Comparison of ENCODE assay signal across 8 mouse cellular contexts in genomic region chr17:62783524-62784273, GRCm38 (mm10).
DNase-seq lines count a peak whose midpoint lies in the region; ATAC-seq and TF ChIP-seq lines count a peak whose summit lies in the region.

No protein-coding gene starts in this region.

- no peaks in the 10 kb centered on the region for H3K27me3 ChIP-seq in CH12.LX (replicated peaks)
- H3K27me3 ChIP-seq in forebrain, embryonic 11.5 days (ENCODE audit: control insufficient read depth, insufficient read depth, low read length), result peaks cover 5% of the 10 kb centered on the region; the same call in 1 of the 2 replicates
- no peaks in the 10 kb centered on the region for H3K27me3 ChIP-seq in heart, embryonic 15.5 days
- no peaks in the 10 kb centered on the region for H3K27me3 ChIP-seq in liver, embryonic 14.5 days (ENCODE audit: control insufficient read depth, insufficient read depth, low read length)
- H3K27me3 ChIP-seq in neural tube, embryonic 15.5 days (replicated peaks), result no peaks in the 10 kb centered on the region

- dilution Hi-C loops in CH12.LX (cut with MboI; ENCODE audit: extremely low pct_ligation_motif_present, extremely low pct_unique_long_range_greater_than_20kb, low sequenced_read_pairs), result no loop called here

- no peak overlapping the region for H3K27ac ChIP-seq in CH12.LX (ENCODE audit: insufficient read depth, low read depth)
- H3K27ac ChIP-seq in forebrain, embryonic 11.5 days (ENCODE audit: low read depth, low read length), result no peak overlapping the region
- H3K27ac ChIP-seq in heart, embryonic 15.5 days, result peak overlapping the region; percentile 60
- no peak overlapping the region for H3K27ac ChIP-seq in liver, embryonic 14.5 days
- no peak overlapping the region for H3K27ac ChIP-seq in neural tube, embryonic 15.5 days (replicated peaks)

- TF ChIP-seq RAD21 in CH12.LX (IDR thresholded peaks at IDR 0.05; ENCODE audit: low read depth, low read length), result peak; percentile 33

- no peak for TF ChIP-seq EP300 in CH12.LX (IDR thresholded peaks at IDR 0.05; ENCODE audit: low read length)
- TF ChIP-seq EP300 in liver, embryonic 14.5 days (IDR thresholded peaks at IDR 0.05; ENCODE audit: low read depth), result no peak

- in situ Hi-C loops in CH12.LX (cut with MboI; ENCODE audit: low pct_ligation_motif_present, low pct_unique_long_range_greater_than_20kb, low sequenced_read_pairs), result no loop called here

- no peak for TF ChIP-seq POLR2A in CH12.LX (IDR thresholded peaks at IDR 0.05; ENCODE audit: low read depth, low read length)

- no peak overlapping the region for H3K4me2 ChIP-seq in CH12.LX (ENCODE audit: insufficient read depth, low read depth, poor library complexity, severe bottlenecking)
- peak overlapping the region; percentile 46 for H3K4me2 ChIP-seq in forebrain, embryonic 11.5 days (ENCODE audit: low read depth, low read length, severe bottlenecking)
- H3K4me2 ChIP-seq in heart, embryonic 15.5 days, result peak overlapping the region; percentile 50
- H3K4me2 ChIP-seq in liver, embryonic 14.5 days (ENCODE audit: low read depth), result peak overlapping the region; percentile 33
- peak overlapping the region; percentile 59 for H3K4me2 ChIP-seq in neural tube, embryonic 15.5 days

- TF ChIP-seq CTCF in CH12.LX (conservative IDR thresholded peaks at IDR 0.05 in 1 of 2, IDR thresholded peaks at IDR 0.05 in 1 of 2; ENCODE audit: low read depth in 2 of 2, low read length in 2 of 2), result peak; percentile 49 to 62
- TF ChIP-seq CTCF in liver, embryonic 14.5 days (IDR thresholded peaks at IDR 0.05; ENCODE audit: low read depth), result peak; percentile 87

- peak; percentile 70 for ATAC-seq in forebrain, embryonic 11.5 days (replicated peaks; ENCODE audit: low FRiP score)
- peak; percentile 47 for ATAC-seq in heart, embryonic 15.5 days (replicated peaks; ENCODE audit: insufficient number of reproducible peaks, insufficient read depth, low FRiP score, low read depth)
- peak; percentile 55; the same call in 1 of the 2 replicates for ATAC-seq in liver, embryonic 14.5 days (ENCODE audit: insufficient read depth)
- peak; percentile 70 for ATAC-seq in neural tube, embryonic 15.5 days (ENCODE audit: low FRiP score)

- no peaks in the 10 kb centered on the region for H3K36me3 ChIP-seq in CH12.LX (replicated peaks in 1 of 2; ENCODE audit: control insufficient read depth in 1 of 2, insufficient read depth in 1 of 2, low read length in 1 of 2)
- H3K36me3 ChIP-seq in forebrain, embryonic 11.5 days (ENCODE audit: control insufficient read depth, insufficient read depth, low read length), result no peaks in the 10 kb centered on the region
- no peaks in the 10 kb centered on the region for H3K36me3 ChIP-seq in heart, embryonic 15.5 days
- H3K36me3 ChIP-seq in liver, embryonic 14.5 days (replicated peaks; ENCODE audit: control insufficient read depth, insufficient read depth, low read depth), result no peaks in the 10 kb centered on the region
- no peaks in the 10 kb centered on the region for H3K36me3 ChIP-seq in neural tube, embryonic 15.5 days

- H3K9me3 ChIP-seq in CH12.LX (replicated peaks; ENCODE audit: low read length), result no peaks in the 10 kb centered on the region
- no peaks in the 10 kb centered on the region for H3K9me3 ChIP-seq in forebrain, embryonic 11.5 days (ENCODE audit: control insufficient read depth, low read length)
- H3K9me3 ChIP-seq in heart, embryonic 15.5 days (replicated peaks), result no peaks in the 10 kb centered on the region
- H3K9me3 ChIP-seq in liver, embryonic 14.5 days (ENCODE audit: control insufficient read depth, low read length), result no peaks in the 10 kb centered on the region
- H3K9me3 ChIP-seq in neural tube, embryonic 15.5 days (replicated peaks), result no peaks in the 10 kb centered on the region

- 17% methylated on average over 13 of the region's 13 CpGs for WGBS in forebrain, embryonic 11.5 days
- 12% methylated on average over 13 of the region's 13 CpGs for WGBS in heart, embryonic 15.5 days
- WGBS in liver, embryonic 14.5 days (ENCODE audit: insufficient replicate concordance), result 9% methylated on average over 13 of the region's 13 CpGs
- WGBS in neural tube, embryonic 15.5 days, result 20% methylated on average over 13 of the region's 13 CpGs

- peaks cover 3 to 18% of the 10 kb centered on the region in 2 experiments; a peak in 3 of 4 replicates for H3K4me1 ChIP-seq in CH12.LX (ENCODE audit: control insufficient read depth in 1 of 2, insufficient read depth in 2 of 2)
- H3K4me1 ChIP-seq in forebrain, embryonic 11.5 days (replicated peaks; ENCODE audit: control insufficient read depth, insufficient read depth, low read length), result peaks cover 20% of the 10 kb centered on the region
- peaks cover 30% of the 10 kb centered on the region for H3K4me1 ChIP-seq in heart, embryonic 15.5 days (replicated peaks)
- no peaks in the 10 kb centered on the region for H3K4me1 ChIP-seq in liver, embryonic 14.5 days (replicated peaks; ENCODE audit: control insufficient read depth in 2 of 2, insufficient read depth in 2 of 2, low read length in 1 of 2)
- H3K4me1 ChIP-seq in neural tube, embryonic 15.5 days, result peaks cover 20% of the 10 kb centered on the region

- H3K9ac ChIP-seq in CH12.LX (ENCODE audit: insufficient read depth, low read depth), result no peak overlapping the region
- peak overlapping the region; percentile 27; the same call in 1 of the 2 replicates for H3K9ac ChIP-seq in forebrain, embryonic 11.5 days (ENCODE audit: low read length)
- H3K9ac ChIP-seq in heart, embryonic 15.5 days, result no peak overlapping the region
- H3K9ac ChIP-seq in liver, embryonic 14.5 days (replicated peaks), result no peak overlapping the region
- H3K9ac ChIP-seq in neural tube, embryonic 15.5 days (replicated peaks), result 0 out of 2 replicates have a peak overlapping the region, but pooled peaks have one; percentile 38

- H3K4me3 ChIP-seq in CH12.LX (replicated peaks in 1 of 3; ENCODE audit: low read depth in 2 of 3, low read length in 2 of 3, poor library complexity in 1 of 3), result no peak overlapping the region
- H3K4me3 ChIP-seq in forebrain, embryonic 11.5 days (ENCODE audit: low read depth, low read length), result peak overlapping the region; percentile 16; the same call in 1 of the 2 replicates
- peak overlapping the region; percentile 23 for H3K4me3 ChIP-seq in heart, embryonic 15.5 days
- peak overlapping the region in 1 of 2 experiments; percentile 21; a peak in 1 of 4 replicates for H3K4me3 ChIP-seq in liver, embryonic 14.5 days (ENCODE audit: insufficient read depth in 1 of 2, low read depth in 2 of 2, low read length in 2 of 2)
- peak overlapping the region; percentile 32 for H3K4me3 ChIP-seq in neural tube, embryonic 15.5 days (replicated peaks)

- DNase-seq in CH12.LX (ENCODE audit: extremely low read depth), result peak; percentile 73
- peak; percentile 55 for DNase-seq in c-Kit-positive CD71-negative TER-119-negative erythroid progenitor cells, embryonic 14.5 days (ENCODE audit: low read depth)
- DNase-seq in forebrain, embryonic 11.5 days (ENCODE audit: low spot score), result peak; percentile 87
- DNase-seq in kidney, postnatal 25 days, result peak; percentile 87 to 91
- DNase-seq in liver, embryonic 14.5 days (ENCODE audit: low read depth in 3 of 3, low spot score in 3 of 3), result peak; percentile 15 to 40 (median 25)
- peak; percentile 86 for DNase-seq in testis, postnatal 10 days (ENCODE audit: low spot score)

- no peaks in the 10 kb centered on the region for H3K79me2 ChIP-seq in CH12.LX (replicated peaks; ENCODE audit: control insufficient read depth, extremely low read depth, insufficient read depth, poor library complexity, severe bottlenecking)

TF ChIP-seq in CH12.LX, 34 proteins besides CTCF, POLR2A, EP300 and RAD21:
- peak; percentile 97 for TF ChIP-seq ZNF384 (IDR thresholded peaks at IDR 0.05; ENCODE audit: low read depth, low read length)
- TF ChIP-seq KAT2A (IDR thresholded peaks at IDR 0.05; ENCODE audit: insufficient replicate concordance, low read length), result no peak
- peak; percentile 37; the same call in 1 of the 2 replicates for TF ChIP-seq SMC3 (IDR thresholded peaks at IDR 0.05; ENCODE audit: low read depth, low read length)
- TF ChIP-seq JUND (conservative IDR thresholded peaks at IDR 0.05; ENCODE audit: low read depth, low read length), result no peak
- TF ChIP-seq MAX (IDR thresholded peaks at IDR 0.05; ENCODE audit: low read length), result no peak
- TF ChIP-seq CHD2 (IDR thresholded peaks at IDR 0.05; ENCODE audit: low read length), result no peak
- TF ChIP-seq RCOR1 (conservative IDR thresholded peaks at IDR 0.05; ENCODE audit: low read depth, low read length), result no peak
- TF ChIP-seq MEF2A (IDR thresholded peaks at IDR 0.05; ENCODE audit: borderline replicate concordance, low read depth, low read length), result no peak
- TF ChIP-seq JUN (IDR thresholded peaks at IDR 0.05; ENCODE audit: insufficient read depth, low read depth, low read length), result no peak
- TF ChIP-seq UBTF (IDR thresholded peaks at IDR 0.05; ENCODE audit: low read depth, low read length), result no peak
- no peak for TF ChIP-seq CHD1 (IDR thresholded peaks at IDR 0.05; ENCODE audit: low read depth, low read length)
- TF ChIP-seq USF2 (conservative IDR thresholded peaks at IDR 0.05; ENCODE audit: low read depth, low read length), result no peak
- TF ChIP-seq E2F4 (IDR thresholded peaks at IDR 0.05; ENCODE audit: insufficient replicate concordance, low read depth, low read length), result no peak
- no peak for TF ChIP-seq ZKSCAN1 (IDR thresholded peaks at IDR 0.05; ENCODE audit: borderline replicate concordance, low read depth, low read length)
- no peak for TF ChIP-seq PAX5 (IDR thresholded peaks at IDR 0.05; ENCODE audit: low read length)

Comparison
In these comparisons a context has a peak if more than half of its experiments do, and no peak if none do; other contexts are left out.
1. DNase-seq: peak in every context shown above with its lines; median percentile 89 in kidney, postnatal 25 days; 87 in forebrain, embryonic 11.5 days; 86 in testis, postnatal 10 days; 73 in CH12.LX; 55 in c-Kit-positive CD71-negative TER-119-negative erythroid progenitor cells, embryonic 14.5 days; 25 in liver, embryonic 14.5 days.
2. H3K4me3 ChIP-seq: peak in forebrain, embryonic 11.5 days (single experiment), heart, embryonic 15.5 days (single experiment) and neural tube, embryonic 15.5 days (single experiment); none in CH12.LX (0 of 3).
3. H3K9ac ChIP-seq: peak in forebrain, embryonic 11.5 days (single experiment) and neural tube, embryonic 15.5 days (single experiment); none in CH12.LX (single experiment), heart, embryonic 15.5 days (single experiment) and liver, embryonic 14.5 days (single experiment).
4. Peak in every context shown above with its lines, with median percentiles within 50 percentile points of each other: ATAC-seq.